Mouse (Mus musculus) liver, embryonic 16.5 days (tissue): ENCODE results near the gene Lsm14a. TPM values are rescaled to one million over a fixed set of nuclear protein-coding genes. Genes with fewer than 3 reads are reported as not detected.

ENCODE experiments used
- ATAC-seq: fragments of 200-750 bp; cut with Nextera tagmentation; 2 replicates; pipeline ENCODE4 v1.8.0; 2017; ENCODE audit warnings: low read depth, mild to moderate bottlenecking, moderate number of reproducible peaks, moderate library complexity
- H3K27ac ChIP-seq: fragments of 300-500 bp; sonication (generic); 2 replicates; pipeline ENCODE4 v1.5.1; 2014; ENCODE audit warnings: mild to moderate bottlenecking, low read length
- H3K27me3 ChIP-seq: fragments of 300-500 bp; sonication (generic); 2 replicates; pipeline ENCODE4 v1.6.1; 2014; ENCODE audit warnings: low read depth, low read length, mixed read lengths; ENCODE audit not compliant: control insufficient read depth, insufficient read depth
- H3K36me3 ChIP-seq: fragments of 300-500 bp; sonication (generic); 2 replicates; pipeline ENCODE4 v1.6.1; 2014; ENCODE audit warnings: mild to moderate bottlenecking; ENCODE audit not compliant: control insufficient read depth, insufficient read depth
- H3K4me1 ChIP-seq: fragments of 300-500 bp; sonication (generic); 2 replicates; pipeline ENCODE4 v1.6.1; 2014; ENCODE audit warnings: low read depth, low read length, mixed read lengths; ENCODE audit not compliant: control insufficient read depth
- H3K4me2 ChIP-seq: fragments of 300-500 bp; sonication (generic); 2 replicates; pipeline ENCODE4 v1.6.1; 2014; ENCODE audit warnings: low read depth, low read length, mixed read lengths
- H3K4me3 ChIP-seq: fragments of 300-500 bp; sonication (generic); 2 replicates; pipeline ENCODE4 v1.5.1; 2014; ENCODE audit warnings: low read depth, mild to moderate bottlenecking, low read length
- H3K9ac ChIP-seq: fragments of 300-500 bp; sonication (generic); 2 replicates; pipeline ENCODE4 v1.6.1; 2014; ENCODE audit warnings: low read depth, low read length
- H3K9me3 ChIP-seq: fragments of 300-500 bp; sonication (generic); replicated peaks from 2 replicates; pipeline ENCODE4 v1.6.1; 2016; ENCODE audit warnings: low read length; ENCODE audit not compliant: control insufficient read depth
- WGBS: fragments of 180-500 bp; shearing (Covaris S2); extraction: QIAGEN DNeasy Blood & Tissue Kit; methylation state at CpG from one replicate; pipeline ENCODE4 v1.1.7; 2014; ENCODE audit not compliant: insufficient replicate concordance; 5-methylcytosine and 5-hydroxymethylcytosine counted together
- polyA plus RNA-seq: library from polyadenylated mRNA; unstranded; fragments of >200 nt; fragmentation: Nextera tagmentation; extraction: Ambion mirVana; gene quantifications from 2 replicates; pipeline ENCODE4 v1.2.1, GENCODE M21; 2015

Lsm14a gene
- 38.3 and 38.7 TPM in 2 replicates for polyA plus RNA-seq

DNA sequence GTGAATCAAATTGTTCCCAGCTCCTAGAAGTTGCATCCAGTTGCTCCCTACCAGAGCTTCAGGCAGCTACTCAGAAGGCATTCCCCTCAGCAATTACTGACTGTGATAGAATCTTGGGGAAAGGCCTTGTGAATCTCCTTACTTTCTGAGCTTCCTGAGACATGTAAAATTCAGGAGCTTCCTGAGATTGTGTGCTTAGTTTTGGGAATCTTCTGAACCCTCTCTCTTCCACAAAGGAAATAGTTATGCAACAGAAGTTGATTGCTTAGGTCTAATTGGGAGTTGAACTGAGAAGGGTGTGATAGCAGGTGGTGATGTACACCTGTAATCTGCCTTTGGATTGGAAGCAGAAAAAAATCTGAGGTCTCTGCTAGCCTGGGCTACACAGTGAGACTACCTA, at the start of gene Lsm14a:
Gene Lsm14a, minus strand, starts transcription at position 101 of the 400 bp plus-strand sequence.
- no peaks in the 10 kb centered on the region for H3K9me3 ChIP-seq
- H3K4me3 ChIP-seq = no peak within 1 kb of the TSS
- H3K4me1 ChIP-seq = peaks cover 9% of the 10 kb centered on the region
- no peak within 1 kb of the TSS for H3K4me2 ChIP-seq
- H3K27ac ChIP-seq = no peak within 1 kb of the TSS
- ATAC-seq = no peak
- no peaks in the 10 kb centered on the region for H3K27me3 ChIP-seq
- H3K9ac ChIP-seq = no peak within 1 kb of the TSS
- no peaks in the 10 kb centered on the region for H3K36me3 ChIP-seq

DNA sequence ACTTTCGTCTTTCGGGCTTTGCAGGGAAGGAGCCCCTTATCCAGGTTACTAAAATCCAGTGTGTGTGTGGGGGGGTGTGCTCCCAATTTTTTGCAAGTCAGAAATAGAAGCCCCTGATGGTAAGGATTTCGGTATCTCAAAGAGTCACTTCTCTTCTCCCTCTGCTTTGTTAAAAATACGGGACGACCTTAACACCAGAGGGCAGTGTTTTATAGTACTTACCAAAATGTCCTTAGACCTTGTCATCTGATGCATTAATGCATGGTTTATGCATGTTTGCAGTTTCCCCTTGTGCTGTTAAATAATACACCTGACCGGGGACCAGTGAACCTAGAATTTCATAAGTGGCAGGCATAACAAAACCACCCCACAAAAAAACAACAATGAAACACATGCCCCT, 45.8 kb upstream of the Lsm14a start:
- H3K27ac ChIP-seq = no peak overlapping the region
- ATAC-seq = no peak
- 33% methylated on average over 6 of the region's 6 CpGs for WGBS
- no peak overlapping the region for H3K4me3 ChIP-seq
- no peaks in the 10 kb centered on the region for H3K4me1 ChIP-seq
- no peaks in the 10 kb centered on the region for H3K36me3 ChIP-seq
- H3K27me3 ChIP-seq = no peaks in the 10 kb centered on the region
- no peak overlapping the region for H3K9ac ChIP-seq
- no peaks in the 10 kb centered on the region for H3K9me3 ChIP-seq
- no peak overlapping the region for H3K4me2 ChIP-seq

DNA sequence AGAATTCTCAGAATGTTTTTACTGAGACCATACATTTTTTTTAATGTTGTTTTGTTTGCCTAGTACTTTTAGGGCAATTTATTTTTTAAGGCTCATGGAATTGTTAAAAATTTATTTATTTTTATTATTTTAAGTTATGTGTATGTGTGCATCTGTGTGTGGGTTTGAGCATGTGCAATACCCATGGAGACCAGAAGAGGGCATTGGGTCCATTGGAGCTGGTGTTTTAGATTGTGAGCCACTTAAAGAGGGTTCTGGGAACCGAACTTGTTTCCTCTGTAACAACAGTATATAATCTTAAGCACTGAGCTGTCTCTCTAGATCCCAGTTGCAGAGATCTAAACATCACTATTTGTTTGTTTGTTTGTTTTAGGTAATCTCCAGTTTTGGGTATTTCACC, 40.5 kb upstream of the Lsm14a start:
- no peaks in the 10 kb centered on the region for H3K36me3 ChIP-seq
- H3K27me3 ChIP-seq = no peaks in the 10 kb centered on the region
- no peak overlapping the region for H3K4me2 ChIP-seq
- no peak overlapping the region for H3K4me3 ChIP-seq
- no peak for ATAC-seq
- H3K9ac ChIP-seq = no peak overlapping the region
- no peak overlapping the region for H3K27ac ChIP-seq
- no peaks in the 10 kb centered on the region for H3K9me3 ChIP-seq
- no peaks in the 10 kb centered on the region for H3K4me1 ChIP-seq
- 50% methylated on average over 1 of the region's 1 CpGs for WGBS

DNA sequence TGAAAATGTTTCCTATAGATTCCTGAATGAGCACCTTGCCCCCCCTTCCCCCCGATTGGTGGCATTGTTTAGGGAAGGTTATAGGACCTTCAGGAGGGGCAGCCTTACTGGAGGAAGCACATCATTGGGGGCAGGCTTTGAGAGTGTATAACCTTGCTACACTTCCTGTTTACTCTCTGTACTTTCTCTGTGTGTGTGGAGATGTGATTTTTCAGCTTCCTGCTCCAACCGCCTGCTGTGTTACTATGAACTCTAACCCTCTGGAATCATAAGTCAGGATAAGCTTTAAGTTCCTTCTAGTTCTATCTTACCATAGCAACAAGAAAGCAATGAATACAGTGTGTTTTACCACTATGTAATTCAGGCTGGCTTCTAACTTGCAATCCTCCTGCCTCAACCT, 28.1 kb upstream of the Lsm14a start:
- Histone ChIP-seq H3K27ac (no peak overlapping the region), H3K36me3 (no peaks in the 10 kb centered on the region), H3K4me1 (no peaks in the 10 kb centered on the region), H3K4me2 (no peak overlapping the region), H3K9ac (no peak overlapping the region), H3K4me3 (no peak overlapping the region), H3K9me3 (no peaks in the 10 kb centered on the region), H3K27me3 (no peaks in the 10 kb centered on the region)
- WGBS = 57% methylated on average over 2 of the region's 2 CpGs
- no peak for ATAC-seq

DNA sequence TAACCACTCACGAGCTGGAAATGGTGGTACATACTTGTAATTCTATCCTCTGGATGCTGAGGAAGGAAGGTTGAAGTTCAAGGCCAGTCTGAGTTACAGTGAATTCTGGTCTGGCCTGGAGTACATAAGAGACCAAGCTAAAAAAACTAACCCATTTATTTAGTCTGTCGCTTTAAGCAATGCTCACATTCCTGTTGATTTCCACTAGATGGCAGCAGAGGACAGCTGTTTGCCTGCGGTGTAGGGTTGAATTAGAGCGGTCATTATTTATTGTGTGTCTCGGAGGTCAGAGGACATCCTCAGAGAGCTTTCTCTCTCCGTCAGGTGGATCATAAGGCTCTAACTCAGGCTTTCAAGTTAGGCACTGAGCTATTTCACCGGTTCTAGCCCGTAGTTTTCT, 14.4 kb upstream of the Lsm14a start:
- Histone ChIP-seq H3K4me1 (no peaks in the 10 kb centered on the region), H3K27me3 (no peaks in the 10 kb centered on the region), H3K27ac (no peak overlapping the region), H3K9me3 (no peaks in the 10 kb centered on the region), H3K4me2 (no peak overlapping the region), H3K4me3 (no peak overlapping the region), H3K36me3 (no peaks in the 10 kb centered on the region), H3K9ac (no peak overlapping the region)
- WGBS = 9% methylated on average over 8 of the region's 8 CpGs
- no peak for ATAC-seq

DNA sequence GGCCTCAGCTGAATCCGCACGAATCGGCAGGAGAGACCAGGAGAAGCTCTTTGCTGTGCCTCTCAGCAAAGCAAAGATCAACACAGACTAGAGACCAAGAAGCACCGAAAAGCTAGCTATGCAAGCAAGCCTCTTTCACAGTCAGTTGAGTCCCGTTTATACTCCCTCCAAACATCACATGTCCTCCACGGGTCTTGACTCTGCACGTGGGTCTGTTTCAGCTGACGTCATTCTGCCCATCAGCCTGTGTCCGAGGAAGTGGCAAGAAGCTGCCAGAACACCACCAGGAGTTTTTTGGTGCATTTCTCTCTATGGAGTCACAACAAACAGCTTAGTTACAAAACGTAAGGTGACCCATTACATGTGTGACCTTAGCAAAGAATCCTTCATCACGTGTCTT, 10.8 kb upstream of the Lsm14a start:
- Histone ChIP-seq H3K9ac (no peak overlapping the region), H3K9me3 (no peaks in the 10 kb centered on the region), H3K4me3 (no peak overlapping the region), H3K36me3 (no peaks in the 10 kb centered on the region), H3K4me1 (no peaks in the 10 kb centered on the region), H3K27me3 (no peaks in the 10 kb centered on the region), H3K4me2 (no peak overlapping the region), H3K27ac (no peak overlapping the region)
- WGBS = 52% methylated on average over 11 of the region's 11 CpGs
- ATAC-seq = no peak

DNA sequence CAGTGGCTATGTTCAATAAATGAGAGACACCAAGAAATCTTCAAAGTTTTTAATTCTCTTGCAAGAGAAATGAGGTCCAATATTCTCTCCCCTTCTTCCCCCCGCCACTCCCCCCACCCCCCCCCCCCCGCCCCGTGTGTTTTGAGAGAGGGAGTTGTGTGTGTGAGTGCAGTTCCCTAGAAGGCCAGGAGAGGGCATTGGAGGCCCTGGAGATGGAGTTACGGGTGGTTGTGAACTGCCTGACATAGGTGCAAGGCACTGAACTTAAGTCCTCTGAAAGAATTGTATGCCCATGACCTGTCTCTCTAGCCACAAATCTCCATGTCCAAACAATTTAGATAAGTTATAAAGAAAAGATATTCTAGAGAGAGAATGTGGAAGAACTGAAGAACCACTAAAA, 7.0 kb upstream of the Lsm14a start:
- H3K27ac ChIP-seq = no peak overlapping the region
- no peak overlapping the region for H3K4me2 ChIP-seq
- no peaks in the 10 kb centered on the region for H3K4me1 ChIP-seq
- H3K27me3 ChIP-seq = no peaks in the 10 kb centered on the region
- no peak for ATAC-seq
- H3K4me3 ChIP-seq = no peak overlapping the region
- H3K9me3 ChIP-seq = no peaks in the 10 kb centered on the region
- H3K36me3 ChIP-seq = no peaks in the 10 kb centered on the region
- 25% methylated on average over 3 of the region's 4 CpGs for WGBS
- H3K9ac ChIP-seq = no peak overlapping the region

DNA sequence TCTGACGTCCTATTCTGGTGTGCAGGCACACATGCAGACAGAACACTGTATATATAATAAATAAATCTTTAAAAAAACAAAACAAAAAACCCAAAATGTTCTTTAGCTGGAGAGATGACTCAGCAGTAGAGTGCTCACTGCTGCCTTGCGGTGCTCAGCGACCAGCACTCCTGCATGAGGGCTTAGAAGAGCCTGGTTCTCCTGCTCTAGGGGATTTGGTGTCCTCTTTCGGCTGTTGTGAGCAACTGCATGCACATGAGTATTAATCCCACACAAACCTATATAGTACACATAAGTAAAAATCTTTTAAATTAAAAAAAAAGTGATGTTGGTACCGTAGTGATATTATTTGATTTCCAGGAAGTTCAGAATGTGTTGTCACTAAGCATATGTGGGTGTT, 5.7 kb upstream of the Lsm14a start:
- no peak overlapping the region for H3K4me3 ChIP-seq
- H3K9ac ChIP-seq = no peak overlapping the region
- no peak overlapping the region for H3K4me2 ChIP-seq
- ATAC-seq = no peak
- no peaks in the 10 kb centered on the region for H3K36me3 ChIP-seq
- 60% methylated on average over 5 of the region's 5 CpGs for WGBS
- no peak overlapping the region for H3K27ac ChIP-seq
- H3K4me1 ChIP-seq = no peaks in the 10 kb centered on the region
- H3K9me3 ChIP-seq = no peaks in the 10 kb centered on the region
- no peaks in the 10 kb centered on the region for H3K27me3 ChIP-seq

DNA sequence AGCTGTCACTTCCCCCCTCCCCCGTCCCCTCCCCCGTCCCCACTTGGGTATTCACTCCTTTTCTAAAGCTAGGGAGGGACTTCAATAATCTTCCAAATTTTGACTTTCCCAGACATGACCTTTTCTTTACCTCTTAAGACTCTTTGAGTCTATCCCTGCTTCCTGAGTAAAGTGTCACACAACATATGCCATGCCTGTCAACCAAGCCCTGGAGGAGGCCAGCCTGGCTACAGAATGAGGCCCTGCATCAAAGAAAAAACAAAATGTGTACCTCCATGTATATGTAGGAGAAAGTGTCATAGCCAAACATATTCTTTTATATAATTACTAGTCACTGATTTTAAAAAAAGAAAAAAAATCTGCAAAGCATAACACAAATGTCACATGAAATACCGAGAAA, 3.7 kb upstream of the Lsm14a start:
- no peak for ATAC-seq
- no peak overlapping the region for H3K27ac ChIP-seq
- H3K36me3 ChIP-seq = no peaks in the 10 kb centered on the region
- WGBS = 78% methylated on average over 3 of the region's 3 CpGs
- no peak overlapping the region for H3K9ac ChIP-seq
- H3K27me3 ChIP-seq = no peaks in the 10 kb centered on the region
- no peaks in the 10 kb centered on the region for H3K4me1 ChIP-seq
- no peak overlapping the region for H3K4me2 ChIP-seq
- H3K9me3 ChIP-seq = no peaks in the 10 kb centered on the region
- H3K4me3 ChIP-seq = no peak overlapping the region

DNA sequence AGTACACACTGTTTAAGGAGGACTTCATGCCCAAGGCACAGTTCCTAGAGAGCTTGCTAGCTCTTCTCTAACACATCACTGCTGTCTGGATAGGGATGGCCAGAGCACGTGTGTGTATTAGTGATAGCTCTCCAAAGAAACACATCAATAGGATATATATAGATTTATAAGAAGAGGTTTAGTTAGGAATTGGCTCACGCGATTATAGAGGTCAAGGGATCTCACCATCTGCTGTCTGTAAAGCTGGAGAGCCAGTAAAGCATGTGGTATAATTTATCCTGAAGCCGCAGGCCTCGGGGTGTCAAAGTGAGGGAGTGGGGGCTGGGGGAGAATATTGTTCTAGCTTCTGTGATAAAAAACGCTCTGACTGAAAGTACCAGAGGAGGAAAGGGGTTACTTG, 2.6 kb upstream of the Lsm14a start:
- no peak overlapping the region for H3K4me3 ChIP-seq
- no peak overlapping the region for H3K4me2 ChIP-seq
- no peak overlapping the region for H3K27ac ChIP-seq
- no peak for ATAC-seq
- no peaks in the 10 kb centered on the region for H3K27me3 ChIP-seq
- 63% methylated on average over 6 of the region's 6 CpGs for WGBS
- no peaks in the 10 kb centered on the region for H3K9me3 ChIP-seq
- H3K9ac ChIP-seq = no peak overlapping the region
- H3K4me1 ChIP-seq = peaks cover 3% of the 10 kb centered on the region
- H3K36me3 ChIP-seq = no peaks in the 10 kb centered on the region
